Mouse (Mus musculus) retina, embryonic 14.5 days (tissue): ENCODE measurements around the gene Sbpl.
"Not testable (repeated sequence)": the region's sequence is repeated elsewhere in the genome, so short reads cannot be mapped to it uniquely, and the experiment has no call there.

ENCODE experiments used
- DNase-seq: peaks from one replicate; pipeline ENCODE4 v3.0.0-alpha.2; 2015; ENCODE audit warnings: low spot score

The Sbpl gene

DNA sequence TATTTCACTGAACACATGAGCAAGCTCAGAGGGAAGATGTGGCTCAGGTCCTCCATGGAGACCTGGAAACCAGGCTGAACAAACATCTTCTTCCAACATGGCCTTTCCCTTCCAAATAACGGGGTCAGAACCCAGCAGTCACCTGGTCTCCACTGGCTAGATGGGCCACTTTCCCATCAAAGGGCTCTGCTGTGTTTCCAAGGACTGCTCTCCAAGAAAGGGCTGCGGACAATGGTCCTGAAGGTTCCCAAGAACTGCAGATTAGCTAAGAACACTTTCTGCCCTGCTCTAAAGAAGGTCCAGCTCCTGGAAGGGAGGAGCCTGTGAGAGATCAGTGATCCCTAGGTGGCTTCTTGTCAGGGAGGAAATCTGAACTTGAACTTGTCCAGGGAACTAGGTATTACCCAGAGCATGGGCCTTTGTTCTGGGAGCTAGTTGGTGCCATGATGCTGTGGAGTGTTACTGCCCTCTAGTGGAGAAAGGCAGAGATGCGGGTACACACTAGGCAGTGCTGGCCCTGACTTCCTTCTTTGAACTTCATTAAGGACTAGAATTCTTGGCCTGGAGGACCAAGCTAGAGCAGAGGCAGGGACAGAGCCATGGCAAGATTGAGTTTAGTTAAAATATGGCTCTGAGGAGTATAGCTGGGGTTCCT, 5.1 kb upstream of the Sbpl start:
- peak; percentile 95 for DNase-seq

DNA sequence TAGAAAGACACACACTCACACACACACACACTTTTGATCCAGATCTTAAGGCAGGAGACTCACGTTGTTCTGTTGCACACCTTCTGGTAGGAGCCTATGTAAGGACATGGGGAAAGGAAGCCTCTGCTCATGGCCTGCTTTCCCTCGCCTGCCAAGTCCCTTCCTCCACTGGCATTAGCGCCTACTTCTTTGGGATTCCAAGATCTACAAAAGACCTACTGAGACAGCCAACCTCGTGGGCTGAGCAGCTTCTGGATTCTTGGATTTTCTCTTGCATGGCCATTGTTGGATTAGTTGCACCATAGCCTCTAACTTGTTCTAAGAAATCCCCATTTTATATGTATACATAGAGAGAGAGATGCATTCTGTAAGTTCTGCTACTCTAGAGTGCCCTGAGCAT, 4.2 kb downstream of the Sbpl start:
- DNase-seq: not testable (repeated sequence)

DNA sequence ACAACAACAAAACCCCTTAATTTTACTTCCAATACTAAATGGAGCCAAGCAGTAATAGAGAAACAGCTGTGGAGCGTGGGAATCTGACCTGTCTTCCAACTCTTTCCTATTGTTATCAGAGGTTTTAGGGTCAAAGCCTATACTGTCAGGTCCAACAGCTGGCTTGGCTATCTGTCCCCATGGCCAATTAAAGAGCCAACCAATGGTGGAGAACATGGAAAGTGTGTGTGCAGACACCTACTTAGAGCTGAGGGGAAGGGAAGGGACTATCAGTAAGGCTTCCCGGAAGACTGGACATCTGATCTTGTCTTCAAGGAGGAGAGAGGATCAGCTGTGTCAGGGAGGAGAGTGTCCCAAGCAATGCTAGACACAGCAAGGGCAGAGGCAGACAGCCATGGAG, 6.0 kb downstream of the Sbpl start:
- DNase-seq: no peak

DNA sequence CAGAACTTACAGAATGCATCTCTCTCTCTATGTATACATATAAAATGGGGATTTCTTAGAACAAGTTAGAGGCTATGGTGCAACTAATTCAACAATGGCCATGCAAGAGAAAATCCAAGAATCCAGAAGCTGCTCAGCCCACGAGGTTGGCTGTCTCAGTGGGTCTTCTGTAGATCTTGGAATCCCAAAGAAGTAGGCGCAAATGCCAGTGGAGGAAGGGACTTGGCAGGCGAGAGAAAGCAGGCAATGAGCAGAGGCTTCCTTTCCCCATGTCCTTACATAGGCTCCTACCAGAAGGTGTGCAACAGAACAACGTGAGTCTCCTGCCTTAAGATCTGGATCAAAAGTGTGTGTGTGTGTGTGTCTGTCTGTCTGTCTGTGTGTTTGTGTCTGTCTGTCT, 7.6 kb downstream of the Sbpl start:
- DNase-seq: not testable (repeated sequence)

DNA sequence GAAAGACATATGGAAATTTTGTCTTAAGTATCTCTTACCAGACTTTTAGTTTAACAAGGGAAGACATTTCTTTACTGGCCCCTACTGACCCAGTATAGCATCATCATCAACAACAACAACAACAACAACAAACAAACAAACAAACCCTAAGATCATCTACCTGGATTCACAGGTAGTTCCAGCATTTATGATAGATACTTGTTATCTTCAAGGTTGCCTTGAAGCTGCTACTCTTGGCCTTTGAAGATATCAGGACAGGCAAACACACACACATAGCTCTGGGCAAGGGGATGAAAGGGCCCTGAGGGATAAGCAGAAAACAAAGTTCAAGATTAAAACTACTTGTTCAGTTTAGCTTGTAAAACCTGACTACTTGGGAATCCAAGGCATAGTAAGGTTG, 13.7 kb downstream of the Sbpl start, which contains the start of gene Sbp:
Sbp (plus strand) TSS at position 301 of the 400 bp plus-strand sequence.
- DNase-seq: no peak

DNA sequence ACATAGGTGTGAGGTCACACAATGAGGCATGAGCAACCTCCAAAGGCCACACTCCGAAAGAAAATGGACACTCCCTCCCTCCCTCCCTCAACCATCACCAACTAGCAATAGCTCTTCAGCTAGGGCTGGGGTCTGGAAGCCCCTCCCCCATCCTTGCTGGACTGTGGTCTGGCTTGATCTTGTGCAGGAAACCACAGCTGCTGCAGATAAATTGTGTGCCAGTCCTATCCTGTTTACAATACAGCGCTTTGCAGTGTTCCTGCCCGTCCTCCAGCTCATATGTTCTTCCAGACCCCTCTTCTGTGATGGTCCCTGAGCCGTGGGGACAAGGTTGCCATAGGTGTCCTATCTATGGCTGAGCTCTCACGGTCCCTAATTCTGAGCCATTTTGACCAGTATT, 23.9 kb downstream of the Sbpl start:
- no peak for DNase-seq

DNA sequence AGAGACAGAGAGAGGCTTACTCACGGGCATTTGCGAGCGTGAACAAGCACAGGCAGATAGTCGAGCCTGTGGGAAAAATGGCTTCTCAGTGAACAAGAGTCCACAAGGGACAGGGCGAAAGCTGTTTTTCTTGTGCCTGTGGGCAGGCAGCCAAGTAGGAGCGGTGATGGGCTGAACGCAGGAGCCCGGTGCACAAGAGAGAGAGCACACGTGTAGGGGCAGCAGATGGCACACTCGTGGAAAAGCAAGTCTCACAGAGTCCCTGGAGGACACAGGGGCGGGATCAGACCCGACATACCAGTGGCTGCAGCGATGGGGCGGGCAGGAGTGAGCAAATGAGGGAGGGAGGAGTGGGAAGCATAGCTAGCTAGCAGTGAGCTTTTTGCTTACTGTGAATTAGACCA, 30.0 kb downstream of the Sbpl start:
- DNase-seq: peak; percentile 79

DNA sequence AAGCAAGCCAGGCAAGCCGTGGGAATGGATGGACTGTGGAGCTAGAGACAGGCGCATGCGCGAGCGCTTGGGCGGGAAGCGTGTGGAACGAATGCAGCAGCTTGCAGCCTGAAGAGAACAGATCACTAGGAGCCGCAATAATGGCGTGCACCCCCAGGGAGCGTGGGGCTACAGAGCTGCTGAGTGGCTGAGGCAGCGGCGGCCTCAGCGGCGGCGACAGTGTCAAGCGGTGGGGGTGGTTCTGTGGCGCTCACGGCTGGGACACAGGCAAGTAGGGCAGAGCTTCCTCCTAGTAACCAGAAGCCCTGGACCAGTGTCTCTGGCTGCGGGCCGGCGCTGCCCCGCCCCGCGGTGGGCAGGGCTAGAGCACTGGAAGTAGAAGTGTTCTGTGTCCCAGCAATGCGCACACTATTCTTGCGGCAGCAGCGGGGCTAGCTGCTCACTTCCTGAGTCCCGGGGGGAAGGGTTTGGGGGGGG, 30.5 kb downstream of the Sbpl start:
- peak; percentile 92 for DNase-seq

DNA sequence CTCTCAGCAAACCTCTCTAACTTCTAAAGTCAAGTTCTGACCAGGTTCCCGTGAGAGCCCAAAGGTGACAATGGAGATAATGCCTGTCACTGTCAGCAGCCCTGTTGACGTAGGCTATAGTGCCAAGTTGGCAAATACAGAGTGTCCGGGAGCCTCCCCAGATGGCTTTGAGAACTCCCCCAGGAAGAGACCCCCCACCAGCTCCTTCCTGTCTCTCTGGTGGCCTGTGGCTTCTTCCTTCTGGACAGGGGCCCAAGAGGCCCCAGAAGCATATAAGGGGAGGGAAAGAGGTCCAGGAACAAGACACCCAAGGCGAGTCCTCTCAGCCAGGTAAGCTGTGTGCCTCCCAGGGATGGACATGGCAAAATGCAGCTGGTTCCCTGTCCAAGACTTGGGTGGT, 37.9 kb downstream of the Sbpl start, which contains the start of gene Dcpp3:
Dcpp3 (plus strand) TSS at position 301 of the 400 bp plus-strand sequence.
- not testable (repeated sequence) for DNase-seq
